Mouse (Mus musculus) lung, embryonic 14.5 days (tissue): ENCODE results near the gene Kcnq1. TPM values are rescaled to one million over a fixed set of nuclear protein-coding genes. Genes with fewer than 3 reads are reported as not detected.
A peak's percentile ranks its signal among the peaks of the same experiment; 100 is the strongest.

Source experiments
- ATAC-seq: fragments of 200-750 bp; cut with Nextera tagmentation; 2 replicates; pipeline ENCODE4 v1.8.0; 2017; ENCODE audit warnings: mild to moderate bottlenecking, moderate TSS enrichment, moderate library complexity; ENCODE audit not compliant: insufficient read depth
- DNase-seq: peaks from one replicate; pipeline ENCODE4 v3.0.0-alpha.2; 2015
- H3K27ac ChIP-seq: fragments of 300-500 bp; sonication (generic); 2 replicates; pipeline ENCODE4 v1.5.1; 2014; ENCODE audit warnings: low read depth, mild to moderate bottlenecking, moderate library complexity
- H3K27me3 ChIP-seq: fragments of 300-500 bp; sonication (generic); 2 replicates; pipeline ENCODE4 v1.6.1; 2014; ENCODE audit warnings: low read length, control low read depth; ENCODE audit not compliant: insufficient read depth
- H3K36me3 ChIP-seq: fragments of 300-500 bp; sonication (generic); 2 replicates; pipeline ENCODE4 v1.6.1; 2014; ENCODE audit warnings: control low read depth; ENCODE audit not compliant: insufficient read depth
- H3K4me1 ChIP-seq: fragments of 300-500 bp; sonication (generic); 2 replicates; pipeline ENCODE4 v1.6.1; 2014; ENCODE audit warnings: antibody characterized with exemption, control low read depth; ENCODE audit not compliant: insufficient read depth
- H3K4me2 ChIP-seq: fragments of 300-500 bp; sonication (generic); 2 replicates; pipeline ENCODE4 v1.6.1; 2014; ENCODE audit warnings: mild to moderate bottlenecking
- H3K4me3 ChIP-seq: fragments of 300-500 bp; sonication (generic); 2 replicates; pipeline ENCODE4 v1.5.1; 2014; ENCODE audit warnings: low read depth, low read length
- H3K9ac ChIP-seq: fragments of 300-500 bp; sonication (generic); 2 replicates; pipeline ENCODE4 v1.6.1; 2014
- H3K9me3 ChIP-seq: fragments of 300-500 bp; sonication (generic); 2 replicates; pipeline ENCODE4 v1.6.1; 2016; ENCODE audit warnings: low read depth, low read length, control low read depth
- CTCF ChIP-seq: IDR thresholded peaks from 2 replicates; pipeline ENCODE4 v1.5.1; 2016; ENCODE audit warnings: antibody characterized with exemption, low read depth
- WGBS: fragments of 180-500 bp; shearing (Covaris S2); extraction: QIAGEN DNeasy Blood & Tissue Kit; methylation state at CpG from one replicate; pipeline ENCODE4 v1.1.7; 2014; 5-methylcytosine and 5-hydroxymethylcytosine counted together
- polyA plus RNA-seq: library from polyadenylated mRNA; unstranded; fragments of >200 nt; fragmentation: Nextera tagmentation; extraction: Ambion mirVana; gene quantifications from 2 replicates; pipeline ENCODE4 v1.2.1, GENCODE M21; 2014

Kcnq1 gene
- polyA plus RNA-seq, 1 experiment from 2014 or later = 5.3 TPM

DNA sequence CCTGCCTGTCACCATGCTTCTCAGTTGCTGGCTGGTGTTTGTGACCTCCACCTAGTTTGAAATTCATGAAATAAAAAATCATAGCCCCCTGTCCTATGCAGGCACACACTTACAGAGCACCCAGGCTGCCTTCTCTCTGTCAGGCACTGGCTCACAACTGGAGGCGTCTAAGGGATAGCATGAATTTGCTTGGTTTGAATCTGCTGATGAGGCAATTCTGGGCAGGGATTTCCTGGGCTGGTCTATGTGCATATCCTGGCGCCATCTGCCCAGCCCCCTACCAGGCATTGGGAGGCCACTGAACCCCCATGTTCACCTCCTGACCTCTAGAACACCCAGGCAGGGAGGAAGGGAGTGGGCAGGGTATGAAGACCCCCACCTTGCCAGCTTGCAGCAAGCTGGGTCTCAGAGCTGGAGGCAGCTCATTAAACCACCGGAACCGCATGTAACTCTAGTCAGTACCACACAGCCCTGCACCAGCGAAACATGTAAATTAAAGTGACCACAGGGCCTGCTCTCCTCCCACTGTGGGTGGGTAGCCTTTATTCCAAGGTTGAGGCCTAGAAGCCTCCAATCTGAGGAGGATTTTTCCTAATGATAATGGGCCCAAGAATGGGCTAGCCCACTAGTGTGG, 66.9 kb downstream of the Kcnq1 start:
- 0 out of 2 replicates have a peak, but pooled peaks cover 2% of the 10 kb centered on the region for H3K4me1 ChIP-seq
- H3K36me3 ChIP-seq = no peaks in the 10 kb centered on the region
- ATAC-seq (no peak), DNase-seq (no peak)
- no peak overlapping the region for H3K4me3 ChIP-seq
- no peak overlapping the region for H3K9ac ChIP-seq
- H3K27ac ChIP-seq = no peak overlapping the region
- H3K9me3 ChIP-seq = no peaks in the 10 kb centered on the region
- no peaks in the 10 kb centered on the region for H3K27me3 ChIP-seq
- H3K4me2 ChIP-seq = no peak overlapping the region
- TF ChIP-seq CTCF = no peak
- 68% methylated on average over 5 of the region's 5 CpGs for WGBS

DNA sequence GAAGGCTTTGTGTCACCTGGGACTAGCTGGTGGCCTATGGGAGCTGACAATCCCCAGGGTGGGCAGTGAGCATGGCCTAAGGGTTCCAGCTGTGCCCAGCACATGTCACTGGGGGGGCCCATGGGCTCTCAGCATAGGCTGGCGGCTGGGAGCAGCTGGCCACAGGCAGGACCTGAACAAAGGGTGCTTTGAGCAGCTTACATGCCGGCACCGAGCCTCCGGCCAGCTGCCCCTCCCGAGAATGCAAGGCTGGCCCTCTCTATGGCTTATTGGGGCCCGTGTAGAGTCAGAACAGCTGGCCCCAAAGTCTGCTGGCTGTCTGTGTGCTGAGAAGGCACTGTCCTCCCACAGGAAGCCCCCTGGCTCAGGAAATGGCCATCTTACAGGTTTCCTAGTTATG, 68.5 kb downstream of the Kcnq1 start:
- no peak overlapping the region for H3K9ac ChIP-seq
- DNase-seq (no peak), ATAC-seq (no peak)
- 0 out of 2 replicates have a peak, but pooled peaks cover 2% of the 10 kb centered on the region for H3K4me1 ChIP-seq
- no peak for TF ChIP-seq CTCF
- no peaks in the 10 kb centered on the region for H3K36me3 ChIP-seq
- 49% methylated on average over 6 of the region's 6 CpGs for whole genome bisulfite sequencing
- no peak overlapping the region for H3K27ac ChIP-seq
- H3K4me3 ChIP-seq = no peak overlapping the region
- H3K9me3 ChIP-seq = no peaks in the 10 kb centered on the region
- H3K4me2 ChIP-seq = no peak overlapping the region
- H3K27me3 ChIP-seq = no peaks in the 10 kb centered on the region

DNA sequence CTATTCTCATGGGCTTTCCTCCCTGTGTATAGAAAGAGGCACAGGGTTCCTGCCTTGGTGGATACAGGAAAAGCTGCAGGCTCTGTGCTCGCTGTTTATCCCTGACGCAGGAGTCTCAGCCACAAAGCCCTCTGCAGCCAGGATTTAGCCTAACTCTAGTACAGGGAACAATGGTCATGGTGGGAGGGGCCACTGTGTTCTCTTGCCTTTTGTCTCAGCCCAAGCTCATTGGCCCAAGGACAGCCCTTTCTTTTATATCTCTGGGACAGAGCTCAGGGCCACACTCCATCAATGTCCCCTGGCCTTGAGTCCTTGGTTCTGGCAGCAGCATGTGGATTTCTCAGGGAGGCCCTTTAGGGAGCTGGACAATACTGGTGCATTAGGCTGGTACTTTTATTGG, 72.7 kb downstream of the Kcnq1 start:
- Histone ChIP-seq H3K9me3 (no peaks in the 10 kb centered on the region), H3K4me2 (no peak overlapping the region), H3K36me3 (no peaks in the 10 kb centered on the region), H3K4me3 (no peak overlapping the region), H3K27me3 (no peaks in the 10 kb centered on the region), H3K9ac (no peak overlapping the region), H3K4me1 (peaks cover 11% of the 10 kb centered on the region), H3K27ac (no peak overlapping the region)
- no peak for ATAC-seq
- 66% methylated on average over 2 of the region's 2 CpGs for WGBS
- DNase-seq = peak; percentile 21
- TF ChIP-seq CTCF = no peak

DNA sequence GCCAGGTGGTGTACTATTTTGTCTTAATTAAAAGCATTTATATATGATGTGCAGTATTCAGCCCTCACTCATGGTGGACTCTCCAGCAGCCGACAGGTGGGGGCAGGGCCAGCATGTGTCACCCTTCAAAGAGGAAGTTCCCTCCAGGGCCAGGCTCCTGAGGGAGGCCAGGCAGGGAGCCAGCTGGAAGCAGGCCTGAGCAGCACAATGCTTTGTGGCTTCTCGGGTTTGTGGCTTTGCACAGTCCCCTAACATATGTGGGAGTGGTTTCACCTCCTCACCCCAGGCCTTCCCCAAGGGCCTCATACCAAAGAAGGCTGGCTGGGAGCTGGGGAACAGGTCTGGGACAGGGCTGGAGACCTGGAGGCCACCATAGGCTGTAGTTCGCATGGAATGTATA, 74.6 kb downstream of the Kcnq1 start:
- WGBS = 26% methylated on average over 3 of the region's 3 CpGs
- no peaks in the 10 kb centered on the region for H3K9me3 ChIP-seq
- H3K9ac ChIP-seq = no peak overlapping the region
- ATAC-seq = peak; percentile 87
- peak; percentile 76 for DNase-seq
- no peak overlapping the region for H3K4me2 ChIP-seq
- TF ChIP-seq CTCF = no peak
- H3K4me3 ChIP-seq = no peak overlapping the region
- peaks cover 9% of the 10 kb centered on the region for H3K4me1 ChIP-seq
- H3K27ac ChIP-seq = peak overlapping the region; percentile 38; the same call in 1 of the 2 replicates
- H3K36me3 ChIP-seq = no peaks in the 10 kb centered on the region
- no peaks in the 10 kb centered on the region for H3K27me3 ChIP-seq

DNA sequence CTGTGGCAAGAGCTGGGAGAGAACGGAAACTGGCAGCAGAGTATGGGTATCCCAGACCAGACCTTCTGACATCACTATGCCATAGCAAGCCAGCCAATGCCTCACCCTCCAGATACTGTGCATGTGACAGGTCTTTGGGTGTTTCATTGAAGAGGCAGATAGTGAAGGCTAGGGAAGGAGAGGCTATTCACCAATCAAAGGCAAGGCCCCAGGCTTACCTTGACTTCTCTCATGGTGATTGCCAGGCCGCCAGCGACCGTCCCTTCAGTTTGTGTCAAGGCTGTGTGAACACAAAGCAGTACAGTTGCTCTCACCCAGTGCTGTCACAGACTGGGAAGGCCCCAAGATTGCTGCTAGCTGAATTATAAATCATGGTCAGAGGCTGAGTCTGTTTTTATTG, 75.1 kb downstream of the Kcnq1 start:
- no peak for TF ChIP-seq CTCF
- Histone ChIP-seq H3K4me3 (no peak overlapping the region), H3K9ac (no peak overlapping the region), H3K4me2 (no peak overlapping the region), H3K27ac (peak overlapping the region; percentile 38; the same call in 1 of the 2 replicates), H3K4me1 (peaks cover 9% of the 10 kb centered on the region), H3K27me3 (no peaks in the 10 kb centered on the region), H3K9me3 (no peaks in the 10 kb centered on the region), H3K36me3 (no peaks in the 10 kb centered on the region)
- DNase-seq = no peak
- WGBS = 83% methylated on average over 4 of the region's 4 CpGs
- no peak for ATAC-seq

DNA sequence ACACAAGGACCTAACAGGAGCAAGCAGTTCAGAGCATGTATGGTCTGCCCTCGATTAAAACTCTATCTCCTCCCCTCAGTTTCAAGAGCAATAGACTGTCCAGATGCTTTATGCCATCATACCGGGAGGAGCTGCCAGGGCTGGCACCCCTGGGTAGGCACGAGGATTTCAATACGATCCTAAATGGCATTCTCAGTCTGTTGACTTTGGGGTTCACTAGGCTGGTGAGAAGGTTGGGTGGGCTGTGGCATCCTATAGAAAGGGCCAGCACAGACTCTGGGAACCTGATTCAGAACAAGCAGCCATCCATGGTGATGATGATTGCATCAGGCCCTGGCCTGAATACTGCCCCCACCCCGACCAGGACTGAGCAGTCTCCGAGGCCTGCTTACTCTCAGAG, 79.3 kb downstream of the Kcnq1 start:
- no peaks in the 10 kb centered on the region for H3K9me3 ChIP-seq
- 71% methylated on average over 6 of the region's 6 CpGs for WGBS
- ATAC-seq = no peak
- TF ChIP-seq CTCF = no peak
- no peaks in the 10 kb centered on the region for H3K36me3 ChIP-seq
- no peak overlapping the region for H3K9ac ChIP-seq
- no peak for DNase-seq
- H3K27ac ChIP-seq = no peak overlapping the region
- no peaks in the 10 kb centered on the region for H3K27me3 ChIP-seq
- no peak overlapping the region for H3K4me3 ChIP-seq
- H3K4me2 ChIP-seq = no peak overlapping the region
- H3K4me1 ChIP-seq = peaks cover 7% of the 10 kb centered on the region

DNA sequence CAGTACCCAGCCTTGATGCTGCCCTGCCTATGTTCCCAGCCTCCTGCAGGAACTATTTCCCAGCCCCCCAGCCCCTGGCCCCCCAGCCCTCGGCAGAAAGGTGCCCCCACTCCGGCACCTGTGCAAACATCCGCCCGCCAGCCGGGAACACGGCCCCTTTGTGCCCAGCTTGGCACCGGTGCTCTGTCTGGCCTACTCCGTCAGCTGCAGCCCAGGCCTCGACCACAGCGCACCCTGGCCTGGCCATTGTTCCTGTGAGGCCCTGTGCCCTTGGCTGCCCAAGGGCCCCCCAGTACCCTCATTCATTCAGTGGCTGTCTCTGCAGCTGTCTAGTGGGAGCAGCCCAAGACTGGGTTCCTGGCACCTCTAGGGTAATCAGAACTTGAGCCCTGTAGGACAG, 80.2 kb downstream of the Kcnq1 start:
- WGBS = 61% methylated on average over 10 of the region's 10 CpGs
- ATAC-seq (0 out of 2 replicates have a peak, but pooled peaks have one; percentile 35), DNase-seq (peak; percentile 23)
- no peak for TF ChIP-seq CTCF
- H3K4me1 ChIP-seq = no peaks in the 10 kb centered on the region
- H3K27me3 ChIP-seq = no peaks in the 10 kb centered on the region
- H3K27ac ChIP-seq = peak overlapping the region; percentile 67; the same call in 1 of the 2 replicates
- no peak overlapping the region for H3K9ac ChIP-seq
- no peaks in the 10 kb centered on the region for H3K9me3 ChIP-seq
- no peaks in the 10 kb centered on the region for H3K36me3 ChIP-seq
- H3K4me2 ChIP-seq = no peak overlapping the region
- no peak overlapping the region for H3K4me3 ChIP-seq

DNA sequence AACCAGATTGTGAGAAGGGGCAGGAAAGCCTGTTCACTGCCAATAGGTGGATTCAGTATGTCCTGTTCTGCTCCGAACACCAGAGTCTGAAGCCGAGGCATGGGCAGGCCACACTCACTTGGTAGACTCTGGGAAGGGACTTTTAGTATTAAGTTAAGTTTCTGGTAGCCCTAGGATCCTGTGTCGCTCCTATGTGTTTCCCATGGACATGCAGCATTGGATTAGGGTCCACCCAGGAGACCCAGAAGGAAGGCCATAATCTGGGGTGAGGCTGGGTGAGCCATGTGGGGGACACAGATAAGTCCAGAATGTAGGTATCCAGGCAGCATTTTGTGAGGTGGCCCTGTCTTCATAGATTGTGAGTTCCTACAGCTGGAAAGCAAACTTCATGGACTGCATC, 81.0 kb downstream of the Kcnq1 start:
- Histone ChIP-seq H3K4me3 (no peak overlapping the region), H3K27ac (peak overlapping the region; percentile 67), H3K9me3 (no peaks in the 10 kb centered on the region), H3K9ac (no peak overlapping the region), H3K27me3 (no peaks in the 10 kb centered on the region), H3K4me2 (no peak overlapping the region), H3K4me1 (no peaks in the 10 kb centered on the region), H3K36me3 (no peaks in the 10 kb centered on the region)
- no peak for TF ChIP-seq CTCF
- ATAC-seq (no peak), DNase-seq (no peak)
- 85% methylated on average over 3 of the region's 3 CpGs for WGBS
